Mouse (Mus musculus): ENCODE measurements at regions not wholly inside any gene's neighbourhood (a gene's known extent, or its start where the extent isn't known, plus 50 kb on each side); places are given as distances from the start of the nearest gene placed in this dataset.

DNA sequence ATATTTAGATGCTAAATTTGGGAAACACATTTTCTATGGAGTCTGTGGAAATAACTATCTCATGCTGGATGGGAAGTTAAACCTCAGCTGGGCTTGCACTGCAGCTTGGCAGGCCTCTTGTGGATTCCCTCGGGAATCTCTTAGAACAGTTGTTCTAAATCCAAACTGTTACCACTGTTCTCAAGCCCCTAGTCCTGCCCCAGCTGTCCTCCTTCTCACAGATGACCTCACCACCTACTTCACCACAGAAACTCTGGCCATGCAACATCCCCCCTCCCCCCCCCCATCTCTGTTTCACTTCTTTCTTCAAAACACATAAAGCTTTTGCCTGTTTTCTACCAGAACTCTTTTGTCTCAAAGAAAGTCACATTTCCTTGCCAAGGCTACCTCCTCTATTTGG, 136.6 kb upstream of the Wdr44 start:
- peak; percentile 48 to 68 for DNase-seq

DNA sequence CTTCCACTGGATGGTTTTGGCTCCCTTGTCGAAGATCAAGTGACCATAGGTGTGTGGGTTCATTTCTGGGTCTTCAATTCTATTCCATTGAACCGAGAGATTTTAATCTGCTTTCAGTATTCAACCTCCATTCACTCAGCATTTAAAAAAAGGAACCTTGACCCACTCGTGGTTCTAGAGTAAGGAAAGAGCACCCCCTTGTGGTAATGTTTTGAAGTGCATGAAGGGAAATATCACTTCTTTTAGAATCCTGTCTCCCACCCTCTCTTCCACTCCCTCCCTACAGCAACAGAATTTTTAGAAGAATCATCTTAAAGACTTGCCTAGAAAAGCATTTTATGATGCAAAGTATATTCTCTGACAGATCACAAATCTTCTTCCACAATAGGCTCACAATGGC, 127.3 kb upstream of the Wdr44 start:
- peak; percentile 28 to 70 for DNase-seq

Data from heart, adult 18-20 months (tissue).